Mouse (Mus musculus) testis, adult 2 months (tissue): ENCODE data around the gene Nalcn.

Experiments
- CTCF ChIP-seq: fragments of 200-500 bp; IDR thresholded peaks from 2 replicates; pipeline ENCODE4 v1.5.1; 2012; ENCODE audit warnings: low read depth, mild to moderate bottlenecking, inconsistent platforms, low read length, moderate library complexity; ENCODE audit not compliant: control insufficient read depth, insufficient read depth, insufficient replicate concordance
- POLR2A ChIP-seq: fragments of 200-500 bp; IDR thresholded peaks from 2 replicates; pipeline ENCODE4 v1.6.1; 2012; ENCODE audit warnings: low read depth, mild to moderate bottlenecking, inconsistent platforms, low read length, moderate library complexity; ENCODE audit not compliant: control insufficient read depth

DNA sequence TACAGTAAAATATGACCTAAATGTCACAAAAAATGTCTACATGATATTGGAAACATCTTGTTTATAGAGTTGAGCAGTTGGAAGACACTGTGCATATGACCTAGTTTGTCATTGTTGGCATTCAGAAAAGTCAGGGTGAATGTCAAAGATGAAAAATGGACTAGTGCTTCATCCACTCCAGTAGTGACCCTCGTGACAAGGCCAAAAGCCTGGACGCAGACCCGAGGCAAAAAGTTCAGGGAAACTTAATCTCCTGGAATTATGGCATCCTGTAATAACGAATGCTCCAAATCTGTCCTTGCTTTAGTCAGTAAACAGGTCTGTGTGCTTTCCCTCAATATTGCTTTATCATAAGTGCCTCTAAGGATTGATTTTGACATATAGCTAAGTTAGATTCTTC lies 51.6 kb downstream of the Nalcn start:
- no peak for TF ChIP-seq POLR2A
- TF ChIP-seq CTCF = no peak
